Comparison of ENCODE assay signal across 8 mouse cellular contexts in genomic region chr8:121665329-121665728, GRCm38 (mm10). TPM values are rescaled to one million over a fixed set of nuclear protein-coding genes. Genes with fewer than 3 reads are reported as not detected.
DNase-seq lines count a peak whose midpoint lies in the region; ATAC-seq and TF ChIP-seq lines count a peak whose summit lies in the region.

No protein-coding gene starts in this region.

- peak overlapping the region; percentile 53 for H3K9ac ChIP-seq in hindbrain, embryonic 11.5 days (ENCODE audit: low read depth, low read length)
- H3K9ac ChIP-seq in limb, embryonic 14.5 days (ENCODE audit: low read depth, low read length, severe bottlenecking): 0 out of 2 replicates have a peak overlapping the region, but pooled peaks have one; percentile 38
- H3K9ac ChIP-seq in midbrain, embryonic 15.5 days: no peak overlapping the region

- H3K4me3 ChIP-seq in spleen, adult 2 months (ENCODE audit: extremely low read depth, insufficient read depth, insufficient read length): no peak overlapping the region
- H3K4me3 ChIP-seq in hindbrain, embryonic 11.5 days (ENCODE audit: low read depth, low read length): no peak overlapping the region
- no peak overlapping the region; the same call in 1 of the 2 replicates for H3K4me3 ChIP-seq in limb, embryonic 14.5 days (replicated peaks; ENCODE audit: low read length)
- H3K4me3 ChIP-seq in midbrain, embryonic 15.5 days: no peak overlapping the region

- TF ChIP-seq POLR2A in spleen, adult 2 months (IDR thresholded peaks at IDR 0.05; ENCODE audit: low read depth, low read length): no peak
- TF ChIP-seq POLR2A in limb, embryonic 14.5 days (IDR thresholded peaks at IDR 0.05; ENCODE audit: borderline replicate concordance, extremely low read depth, insufficient read depth, insufficient read length): no peak

- peak overlapping the region; percentile 14; the same call in 1 of the 2 replicates for H3K4me2 ChIP-seq in hindbrain, embryonic 11.5 days (replicated peaks; ENCODE audit: low read depth, low read length)
- peak overlapping the region; percentile 40 for H3K4me2 ChIP-seq in limb, embryonic 14.5 days (replicated peaks; ENCODE audit: low read depth, low read length, severe bottlenecking)
- peak overlapping the region; percentile 30 for H3K4me2 ChIP-seq in midbrain, embryonic 15.5 days

- DNase-seq in spleen, adult 2 months (ENCODE audit: low read depth in 1 of 2, low spot score in 2 of 2): no peak
- DNase-seq in spleen, postnatal 14 days (ENCODE audit: low spot score in 2 of 2): no peak
- DNase-seq in forelimb bud, embryonic 11.5 days (ENCODE audit: low read depth, low spot score): peak; percentile 40
- peak; percentile 73 for DNase-seq in hindbrain, embryonic 11.5 days (ENCODE audit: low spot score)
- peak; percentile 46 for DNase-seq in limb, embryonic 14.5 days (ENCODE audit: low spot score)
- peak; percentile 90 for DNase-seq in yolk sac, embryonic 10.5 days (ENCODE audit: low spot score)
- DNase-seq in natural killer cell, adult 2 months (ENCODE audit: low spot score in 2 of 2): no peak

- H3K27me3 ChIP-seq in spleen, adult 2 months (ENCODE audit: control insufficient read depth, insufficient read depth, low read length): peaks cover 2% of the 10 kb centered on the region; the same call in 1 of the 2 replicates
- no peaks in the 10 kb centered on the region for H3K27me3 ChIP-seq in hindbrain, embryonic 11.5 days (ENCODE audit: control insufficient read depth, insufficient read depth, low read length)
- no peaks in the 10 kb centered on the region for H3K27me3 ChIP-seq in limb, embryonic 14.5 days (ENCODE audit: control insufficient read depth, insufficient read depth, low read length)
- H3K27me3 ChIP-seq in midbrain, embryonic 15.5 days (replicated peaks): no peaks in the 10 kb centered on the region

- 8% methylated on average over 16 of the region's 16 CpGs for WGBS in spleen, adult 2 months
- 4% methylated on average over 16 of the region's 16 CpGs for WGBS in hindbrain, embryonic 11.5 days
- 4% methylated on average over 16 of the region's 16 CpGs for WGBS in limb, embryonic 14.5 days
- WGBS in midbrain, embryonic 15.5 days: 6% methylated on average over 16 of the region's 16 CpGs

- H3K9me3 ChIP-seq in hindbrain, embryonic 11.5 days (ENCODE audit: control insufficient read depth, low read length): no peaks in the 10 kb centered on the region
- H3K9me3 ChIP-seq in limb, embryonic 14.5 days (ENCODE audit: control insufficient read depth, low read length): no peaks in the 10 kb centered on the region
- no peaks in the 10 kb centered on the region for H3K9me3 ChIP-seq in midbrain, embryonic 15.5 days

- H3K27ac ChIP-seq in spleen, adult 2 months (ENCODE audit: insufficient read depth, low read length): peak overlapping the region; percentile 44
- H3K27ac ChIP-seq in hindbrain, embryonic 11.5 days (ENCODE audit: low read depth, low read length): peak overlapping the region; percentile 67
- H3K27ac ChIP-seq in limb, embryonic 14.5 days (replicated peaks; ENCODE audit: low read depth, low read length): peak overlapping the region; percentile 65
- H3K27ac ChIP-seq in midbrain, embryonic 15.5 days: peak overlapping the region; percentile 67

- H3K36me3 ChIP-seq in spleen, adult 2 months (ENCODE audit: control insufficient read depth, insufficient read depth, low read length): no peaks in the 10 kb centered on the region
- H3K36me3 ChIP-seq in hindbrain, embryonic 11.5 days (ENCODE audit: control insufficient read depth, insufficient read depth, low read length): no peaks in the 10 kb centered on the region
- H3K36me3 ChIP-seq in limb, embryonic 14.5 days (ENCODE audit: control insufficient read depth, insufficient read depth, low read length): no peaks in the 10 kb centered on the region
- no peaks in the 10 kb centered on the region for H3K36me3 ChIP-seq in midbrain, embryonic 15.5 days (replicated peaks)

- no peaks in the 10 kb centered on the region for H3K4me1 ChIP-seq in spleen, adult 2 months (ENCODE audit: control insufficient read depth, insufficient read depth, insufficient read length)
- 0 out of 2 replicates have a peak, but pooled peaks cover 3% of the 10 kb centered on the region for H3K4me1 ChIP-seq in hindbrain, embryonic 11.5 days (replicated peaks; ENCODE audit: control insufficient read depth, insufficient read depth, low read length)
- H3K4me1 ChIP-seq in limb, embryonic 14.5 days (ENCODE audit: control insufficient read depth, insufficient read depth, low read length): peaks cover 13% of the 10 kb centered on the region; the same call in 1 of the 2 replicates
- peaks cover 28% of the 10 kb centered on the region for H3K4me1 ChIP-seq in midbrain, embryonic 15.5 days

- peak; percentile 57 for ATAC-seq in hindbrain, embryonic 11.5 days (ENCODE audit: low FRiP score)
- peak; percentile 72 for ATAC-seq in limb, embryonic 14.5 days (ENCODE audit: low FRiP score, low read depth)
- peak; percentile 31 for ATAC-seq in midbrain, embryonic 15.5 days (replicated peaks)

- TF ChIP-seq CTCF in spleen, adult 2 months (IDR thresholded peaks at IDR 0.05; ENCODE audit: extremely low read depth, insufficient read depth, insufficient read length, insufficient replicate concordance): no peak

RNA-seq across cellular contexts. Expression of gene Zcchc14, which starts 12.6 kb away (rescaled TPM):
- 8.2 and 8.9 TPM in 2 replicates for polyA plus RNA-seq in spleen, adult 2 months (2012; rRNA removed)
- polyA plus RNA-seq in hindbrain, embryonic 11.5 days (2014; fragmentation: Nextera tagmentation; extraction: Ambion mirVana): 25.8 and 30.4 TPM in 2 replicates
- 37.9 and 47.7 TPM in 2 replicates for polyA plus RNA-seq in limb, embryonic 14.5 days (2012; rRNA removed)
- 22.4 and 24.1 TPM in 2 replicates for polyA plus RNA-seq in limb, embryonic 14.5 days (2014; fragmentation: Nextera tagmentation; extraction: Ambion mirVana)
- 25.4 and 28.0 TPM in 2 replicates for polyA plus RNA-seq in midbrain, embryonic 15.5 days (2015; fragmentation: Nextera tagmentation; extraction: Ambion mirVana)

Comparison
In these comparisons a context has a peak if more than half of its experiments do, and no peak if none do; other contexts are left out.
1. DNase-seq: peak in forelimb bud, embryonic 11.5 days (single experiment), hindbrain, embryonic 11.5 days (single experiment), limb, embryonic 14.5 days (single experiment) and yolk sac, embryonic 10.5 days (single experiment); none in spleen, adult 2 months (0 of 2), spleen, postnatal 14 days (0 of 2) and natural killer cell, adult 2 months (0 of 2).
2. Peak in every context shown above with its lines, with median percentiles within 50 percentile points of each other: H3K27ac ChIP-seq, ATAC-seq and H3K4me2 ChIP-seq.